Mouse (Mus musculus) MEL (cell line): ENCODE measurements around the gene Brd1. TPM values are rescaled to one million over a fixed set of nuclear protein-coding genes. Genes with fewer than 3 reads are reported as not detected.

Source experiments
- DNase-seq: peaks from one replicate; pipeline ENCODE4 v3.0.0; 2011; ENCODE audit warnings: low read depth, low spot score
- H3K27ac ChIP-seq: 2 replicates; pipeline ENCODE4 v1.5.1; 2012; ENCODE audit warnings: low read depth, mild to moderate bottlenecking, control low read depth, low read length, moderate library complexity; ENCODE audit not compliant: control insufficient read depth
- H3K27me3 ChIP-seq, 2 experiments: fragments of 150-350 bp in 1 of 2; sonication (generic) in 1 of 2; 2 replicates each; pipeline ENCODE4 v1.6.1; 2012; ENCODE audit warnings: low read length in 2 of 2, mild to moderate bottlenecking in 2 of 2, improper control_type of control experiment in 1 of 2, moderate library complexity in 1 of 2; ENCODE audit not compliant: insufficient read depth in 2 of 2, control insufficient read depth in 1 of 2
- H3K36me3 ChIP-seq, 2 experiments: 2 replicates each; pipeline ENCODE4 v1.6.1; 2012 to 2014; ENCODE audit warnings: low read length in 2 of 2, improper control_type of control experiment in 1 of 2, inconsistent platforms in 1 of 2, mild to moderate bottlenecking in 1 of 2; ENCODE audit not compliant: insufficient read depth in 2 of 2, control insufficient read depth in 1 of 2
- H3K4me1 ChIP-seq, 2 experiments: fragments of 150-350 bp in 1 of 2; sonication (generic) in 1 of 2; 2 replicates each; pipeline ENCODE4 v1.6.1; 2012; ENCODE audit warnings: low read length in 2 of 2, improper control_type of control experiment in 1 of 2, mild to moderate bottlenecking in 1 of 2; ENCODE audit not compliant: insufficient read depth in 2 of 2, control insufficient read depth in 1 of 2
- H3K4me3 ChIP-seq, 2 experiments: fragments of 150-350 bp in 1 of 2; sonication (generic) in 1 of 2; 2 replicates each; pipeline ENCODE4 v1.5.1; 2012; ENCODE audit warnings: low read depth in 2 of 2, low read length in 2 of 2, mild to moderate bottlenecking in 2 of 2, moderate library complexity in 2 of 2, control low read depth in 1 of 2, improper control_type of control experiment in 1 of 2; ENCODE audit not compliant: control insufficient read depth in 1 of 2, insufficient read depth in 1 of 2
- H3K79me2 ChIP-seq: 2 replicates; pipeline ENCODE4 v1.6.1; 2012; ENCODE audit warnings: mild to moderate bottlenecking, low read length, moderate library complexity; ENCODE audit not compliant: control insufficient read depth, poor library complexity, insufficient read depth
- H3K9ac ChIP-seq: 2 replicates; pipeline ENCODE4 v1.6.1; 2012; ENCODE audit warnings: low read depth, mild to moderate bottlenecking, control low read depth, low read length, moderate library complexity; ENCODE audit not compliant: control insufficient read depth, poor library complexity, severe bottlenecking
- H3K9me3 ChIP-seq: fragments of 150-350 bp; sonication (generic); replicated peaks from 2 replicates; pipeline ENCODE4 v1.6.1; 2012; ENCODE audit warnings: mild to moderate bottlenecking, low read length, improper control_type of control experiment, moderate library complexity; ENCODE audit not compliant: insufficient read depth
- CHD1 ChIP-seq: IDR thresholded peaks from 2 replicates; pipeline ENCODE4 v1.6.1; 2012; ENCODE audit warnings: low read depth, mild to moderate bottlenecking, inconsistent platforms, low read length, improper control_type of control experiment
- CHD2 ChIP-seq: IDR thresholded peaks from 2 replicates; pipeline ENCODE4 v1.6.1; 2011; ENCODE audit warnings: low read length, improper control_type of control experiment
- CTCF ChIP-seq, 3 experiments: IDR thresholded peaks in 2 of 3; conservative IDR thresholded peaks in 1 of 3; 2 replicates each; pipeline ENCODE4 v1.5.1; 2011 to 2012; ENCODE audit warnings: low read length in 3 of 3, low read depth in 2 of 3, mild to moderate bottlenecking in 2 of 3, improper control_type of control experiment in 1 of 3, inconsistent platforms in 1 of 3, mixed read lengths in 1 of 3, moderate library complexity in 1 of 3; ENCODE audit not compliant: control insufficient read depth in 1 of 3, insufficient read depth in 1 of 3, poor library complexity in 1 of 3, severe bottlenecking in 1 of 3
- ELF1 ChIP-seq: IDR thresholded peaks from 2 replicates; pipeline ENCODE4 v1.6.1; 2014; ENCODE audit warnings: low read depth, mild to moderate bottlenecking, inconsistent platforms, low read length, improper control_type of control experiment, moderate library complexity
- EP300 ChIP-seq, 2 experiments: IDR thresholded peaks; 2 replicates each; pipeline ENCODE4 v1.6.1; 2011; ENCODE audit warnings: improper control_type of control experiment in 2 of 2, low read length in 2 of 2, low read depth in 1 of 2, mild to moderate bottlenecking in 1 of 2
- GABPA ChIP-seq: IDR thresholded peaks from 2 replicates; pipeline ENCODE4 v1.6.1; 2012; ENCODE audit warnings: low read depth, mild to moderate bottlenecking, inconsistent platforms, low read length, improper control_type of control experiment, moderate library complexity
- GATA1 ChIP-seq: IDR thresholded peaks from 2 replicates; pipeline ENCODE4 v1.6.1; 2011; ENCODE audit warnings: low read depth, low read length, improper control_type of control experiment
- HCFC1 ChIP-seq: IDR thresholded peaks from 2 replicates; pipeline ENCODE4 v1.6.1; 2012; ENCODE audit warnings: low read depth, mild to moderate bottlenecking, inconsistent platforms, low read length, improper control_type of control experiment, moderate library complexity
- JUND ChIP-seq: IDR thresholded peaks from 2 replicates; pipeline ENCODE4 v1.6.1; 2011; ENCODE audit warnings: low read depth, mild to moderate bottlenecking, improper control_type of control experiment, low read length
- MAX ChIP-seq: IDR thresholded peaks from 2 replicates; pipeline ENCODE4 v1.6.1; 2011; ENCODE audit warnings: low read length, improper control_type of control experiment
- MYB ChIP-seq: IDR thresholded peaks from 2 replicates; pipeline ENCODE4 v1.6.1; 2011; ENCODE audit warnings: mild to moderate bottlenecking, low read depth, low read length, improper control_type of control experiment
- POLR2A ChIP-seq, 2 experiments: IDR thresholded peaks; 2 replicates each; pipeline ENCODE4 v1.6.1; 2011 to 2012; ENCODE audit warnings: low read length in 2 of 2, mild to moderate bottlenecking in 2 of 2, control low read depth in 1 of 2, improper control_type of control experiment in 1 of 2, low read depth in 1 of 2, moderate library complexity in 1 of 2; ENCODE audit not compliant: control insufficient read depth in 1 of 2, insufficient read depth in 1 of 2, poor library complexity in 1 of 2
- POLR2AphosphoS5 ChIP-seq: IDR thresholded peaks from 2 replicates; pipeline ENCODE4 v1.6.1; 2012; ENCODE audit warnings: low read depth, borderline replicate concordance, mild to moderate bottlenecking, inconsistent platforms, low read length, moderate library complexity, mixed read lengths
- RAD21 ChIP-seq: IDR thresholded peaks from 2 replicates; pipeline ENCODE4 v1.6.1; 2011; ENCODE audit warnings: mild to moderate bottlenecking, low read depth, low read length, improper control_type of control experiment
- SMC3 ChIP-seq: IDR thresholded peaks from 2 replicates; pipeline ENCODE4 v1.6.1; 2011; ENCODE audit warnings: low read depth, low read length, improper control_type of control experiment
- TAL1 ChIP-seq: IDR thresholded peaks from 2 replicates; pipeline ENCODE4 v1.6.1; 2012; ENCODE audit warnings: mild to moderate bottlenecking, inconsistent platforms, low read length, moderate library complexity, mixed read lengths
- TBP ChIP-seq: IDR thresholded peaks from 2 replicates; pipeline ENCODE4 v1.8.0; 2011; ENCODE audit warnings: low read depth, low read length, improper control_type of control experiment
- TCF12 ChIP-seq: IDR thresholded peaks from 2 replicates; pipeline ENCODE4 v1.6.1; 2014; ENCODE audit warnings: low read depth, mild to moderate bottlenecking, inconsistent platforms, low read length, improper control_type of control experiment, moderate library complexity
- USF1 ChIP-seq: IDR thresholded peaks from 2 replicates; pipeline ENCODE4 v1.6.1; 2014; ENCODE audit warnings: low read depth, mild to moderate bottlenecking, inconsistent platforms, low read length, improper control_type of control experiment, moderate library complexity
- USF2 ChIP-seq, 2 experiments: IDR thresholded peaks; 2 replicates each; pipeline ENCODE4 v1.6.1; 2011 to 2012; ENCODE audit warnings: improper control_type of control experiment in 2 of 2, low read length in 2 of 2, borderline replicate concordance in 1 of 2, inconsistent platforms in 1 of 2, low read depth in 1 of 2, mild to moderate bottlenecking in 1 of 2; ENCODE audit not compliant: insufficient read depth in 1 of 2
- ZKSCAN1 ChIP-seq: IDR thresholded peaks from 2 replicates; pipeline ENCODE4 v1.6.1; 2012; ENCODE audit warnings: low read depth, mild to moderate bottlenecking, inconsistent platforms, low read length, improper control_type of control experiment, moderate library complexity
- polyA plus RNA-seq, 2 experiments: library from polyadenylated mRNA; stranded (reverse) in 1 of 2; unstranded in 1 of 2; fragments of >175 nt in 1 of 2; fragments of >200 nt in 1 of 2; gene quantifications; 2 replicates each; pipeline versions ENCODE4 v1.2.1 to v1.2.4; 2012; ENCODE audit warnings: low replicate concordance in 2 of 2, low read depth in 1 of 2; ENCODE audit not compliant: insufficient read length in 2 of 2, insufficient read depth in 1 of 2, missing spikeins in 1 of 2
- total RNA-seq: library from RNA; depleted of rRNA; stranded (reverse); fragments of 300-350 nt; gene quantifications from 2 replicates; pipeline ENCODE4 v1.2.3, GENCODE M21; 2012

The Brd1 gene
- total and polyA plus RNA-seq, 3 experiments = 33.7 to 72.7 (median 43.1) TPM

DNA sequence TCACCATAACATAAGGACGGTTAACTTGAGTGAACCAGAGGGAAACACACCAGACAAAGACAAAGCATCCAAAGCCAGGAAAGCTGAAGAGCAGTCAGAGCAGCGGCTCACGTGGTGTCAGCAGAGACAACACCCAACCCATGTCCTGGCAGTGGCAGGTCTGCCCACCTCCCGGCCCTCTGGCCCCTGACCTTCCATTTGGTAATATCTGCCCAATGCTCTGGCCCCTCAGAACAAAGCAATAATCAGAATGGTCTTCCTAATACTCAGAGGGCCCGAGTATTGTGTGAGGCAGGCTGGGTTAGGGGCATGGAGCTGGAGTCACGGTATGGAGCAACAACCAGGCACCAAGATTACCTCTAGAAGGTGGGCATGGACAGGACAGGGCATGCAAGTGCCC is 10.8 kb downstream of the Brd1 start:
- DNase-seq = no peak

DNA sequence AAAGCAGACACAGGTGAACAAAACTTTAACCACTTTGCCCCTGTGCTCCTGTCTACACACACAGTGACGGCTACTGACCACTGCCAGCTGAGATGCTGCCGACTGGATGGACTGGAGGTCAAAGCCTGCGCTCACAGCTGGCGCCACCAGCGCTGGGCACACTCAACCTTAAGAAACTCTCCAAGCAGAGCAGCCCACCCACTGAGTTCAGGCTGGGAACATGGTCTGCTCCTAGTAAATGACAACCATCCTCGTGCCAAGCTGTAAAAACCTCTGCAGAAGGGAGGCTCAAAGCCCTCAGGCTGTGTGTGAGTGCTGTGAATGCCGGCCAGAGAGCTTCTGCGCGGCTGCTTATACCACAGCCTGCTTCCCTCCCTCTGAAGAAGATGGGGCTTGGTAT is 16.8 kb downstream of the Brd1 start:
- no peak overlapping the region for H3K9ac ChIP-seq
- no peak overlapping the region for H3K4me3 ChIP-seq
- H3K4me1 ChIP-seq = no peaks in the 10 kb centered on the region
- TF ChIP-seq CHD1 (no peak), MYB (no peak)
- H3K27ac ChIP-seq = no peak overlapping the region
- H3K36me3 ChIP-seq = peaks cover 0 to 41% of the 10 kb centered on the region in 2 experiments; a peak in 2 of 4 replicates
- no peak for DNase-seq
- peaks cover 21% of the 10 kb centered on the region for H3K79me2 ChIP-seq
- no peaks in the 10 kb centered on the region for H3K9me3 ChIP-seq
- no peaks in the 10 kb centered on the region for H3K27me3 ChIP-seq

More for the DNA sequence above, 10.8 kb downstream of the Brd1 start:
- Histone ChIP-seq H3K4me3 (no peak overlapping the region), H3K9me3 (no peaks in the 10 kb centered on the region), H3K9ac (no peak overlapping the region), H3K79me2 (peaks cover 52% of the 10 kb centered on the region), H3K27me3 (no peaks in the 10 kb centered on the region), H3K36me3 (peaks cover 0 to 51% of the 10 kb centered on the region in 2 experiments; a peak in 2 of 4 replicates), H3K27ac (no peak overlapping the region), H3K4me1 (no peaks in the 10 kb centered on the region)
- TF ChIP-seq JUND (no peak), POLR2A (IDR thresholded peaks at IDR 0.05; ENCODE audit: control insufficient read depth in 1 of 2, insufficient read depth in 1 of 2, low read depth in 1 of 2, low read length in 2 of 2, poor library complexity in 1 of 2) (no peak), TAL1 (no peak), GATA1 (no peak), ZKSCAN1 (no peak), EP300 (IDR thresholded peaks at IDR 0.05; ENCODE audit: low read depth in 1 of 2, low read length in 2 of 2) (no peak), MAX (no peak), POLR2AphosphoS5 (no peak), ELF1 (no peak), TBP (no peak), TCF12 (no peak), GABPA (no peak), HCFC1 (no peak), USF2 (IDR thresholded peaks at IDR 0.05; ENCODE audit: borderline replicate concordance in 1 of 2, insufficient read depth in 1 of 2, low read depth in 1 of 2, low read length in 2 of 2) (no peak)

DNA sequence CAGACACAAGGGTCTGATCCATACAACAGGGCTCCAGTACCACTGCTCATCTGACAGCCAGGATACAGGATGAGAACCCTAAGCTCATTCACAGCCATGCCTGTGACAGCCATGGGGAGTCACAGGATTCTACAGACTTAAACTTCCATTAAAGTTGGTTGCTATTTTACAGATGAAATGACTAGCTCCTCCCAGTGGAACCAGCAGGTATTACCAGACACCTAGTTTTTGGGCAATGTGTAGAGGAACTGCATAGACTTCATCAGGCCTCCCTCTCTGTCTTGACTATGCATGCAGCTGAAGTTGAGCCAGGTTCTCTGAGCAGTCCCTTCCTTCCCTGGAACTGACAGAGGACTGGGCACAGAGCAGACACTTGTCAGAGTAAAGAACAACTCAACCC is 17.7 kb downstream of the Brd1 start:
- Histone ChIP-seq H3K9ac (no peak overlapping the region), H3K36me3 (peaks cover 0 to 47% of the 10 kb centered on the region in 2 experiments; a peak in 2 of 4 replicates), H3K4me1 (no peaks in the 10 kb centered on the region), H3K4me3 (no peak overlapping the region), H3K27ac (no peak overlapping the region), H3K27me3 (no peaks in the 10 kb centered on the region), H3K79me2 (peaks cover 14% of the 10 kb centered on the region), H3K9me3 (no peaks in the 10 kb centered on the region)
- TF ChIP-seq CTCF (IDR thresholded peaks at IDR 0.05 in 2 of 3, conservative IDR thresholded peaks at IDR 0.05 in 1 of 3; ENCODE audit: control insufficient read depth in 1 of 3, insufficient read depth in 1 of 3, low read depth in 2 of 3, low read length in 3 of 3, poor library complexity in 1 of 3, severe bottlenecking in 1 of 3) (peak in 2 of 3 experiments; percentile 55 to 82; a peak in 4 of 6 replicates), ELF1 (no peak), SMC3 (peak; percentile 39), CHD2 (no peak), USF1 (no peak), RAD21 (peak; percentile 13)
- peak; percentile 67 for DNase-seq
